Mouse (Mus musculus) stomach, embryonic 16.5 days (tissue): ENCODE measurements around the gene Dnajb7. TPM values are rescaled to one million over a fixed set of nuclear protein-coding genes. Genes with fewer than 3 reads are reported as not detected.
A peak's percentile ranks its signal among the peaks of the same experiment; 100 is the strongest.

Experiments used
- ATAC-seq: fragments of 200-750 bp; cut with Nextera tagmentation; 2 replicates; pipeline ENCODE4 v1.8.0; 2017; ENCODE audit warnings: moderate number of reproducible peaks, moderate TSS enrichment; ENCODE audit not compliant: insufficient read depth, low FRiP score
- H3K27ac ChIP-seq: fragments of 300-500 bp; sonication (generic); 2 replicates; pipeline ENCODE4 v1.5.1; 2014; ENCODE audit warnings: low read length
- H3K27me3 ChIP-seq: fragments of 300-500 bp; sonication (generic); 2 replicates; pipeline ENCODE4 v1.6.1; 2014; ENCODE audit warnings: low read length, control low read depth, mixed read lengths; ENCODE audit not compliant: control insufficient read depth, insufficient read depth
- H3K36me3 ChIP-seq: fragments of 300-500 bp; sonication (generic); 2 replicates; pipeline ENCODE4 v1.6.1; 2014; ENCODE audit warnings: low read length; ENCODE audit not compliant: control insufficient read depth, insufficient read depth
- H3K4me1 ChIP-seq: fragments of 300-500 bp; sonication (generic); 2 replicates; pipeline ENCODE4 v1.6.1; 2014; ENCODE audit warnings: low read length, control low read depth, mixed read lengths; ENCODE audit not compliant: control insufficient read depth, insufficient read depth
- H3K4me2 ChIP-seq: fragments of 300-500 bp; sonication (generic); 2 replicates; pipeline ENCODE4 v1.6.1; 2014; ENCODE audit warnings: low read depth, low read length, mixed read lengths
- H3K4me3 ChIP-seq: fragments of 300-500 bp; sonication (generic); replicated peaks from 2 replicates; pipeline ENCODE4 v1.5.1; 2014; ENCODE audit warnings: mild to moderate bottlenecking, low read length
- H3K9ac ChIP-seq: fragments of 300-500 bp; sonication (generic); 2 replicates; pipeline ENCODE4 v1.6.1; 2014; ENCODE audit warnings: low read length
- H3K9me3 ChIP-seq: fragments of 300-500 bp; sonication (generic); replicated peaks from 2 replicates; pipeline ENCODE4 v1.6.1; 2016; ENCODE audit warnings: low read length, control low read depth; ENCODE audit not compliant: control insufficient read depth
- WGBS: fragments of 180-500 bp; shearing (Covaris S2); extraction: QIAGEN DNeasy Blood & Tissue Kit; methylation state at CpG from one replicate; pipeline ENCODE4 v1.1.7; 2014; 5-methylcytosine and 5-hydroxymethylcytosine counted together
- polyA plus RNA-seq: library from polyadenylated mRNA; unstranded; fragments of >200 nt; fragmentation: Nextera tagmentation; extraction: Ambion mirVana; gene quantifications from 2 replicates; pipeline ENCODE4 v1.2.1, GENCODE M21; 2015

Dnajb7 gene
- polyA plus RNA-seq, 1 experiment from 2014 or later = 2.2 TPM

GRCm38 (mm10) chr15:81378845-81379244, 29.3 kb downstream of the Dnajb7 start:
- no peaks in the 10 kb centered on the region for H3K4me1 ChIP-seq
- ATAC-seq = no peak
- H3K9me3 ChIP-seq = no peaks in the 10 kb centered on the region
- no peaks in the 10 kb centered on the region for H3K27me3 ChIP-seq
- no peak overlapping the region for H3K4me2 ChIP-seq
- no peak overlapping the region for H3K9ac ChIP-seq
- WGBS = 69% methylated on average over 2 of the region's 2 CpGs
- H3K36me3 ChIP-seq = peaks cover 4% of the 10 kb centered on the region; the same call in 1 of the 2 replicates
- no peak overlapping the region for H3K27ac ChIP-seq
- no peak overlapping the region for H3K4me3 ChIP-seq

- Histone ChIP-seq H3K4me3 (no peak overlapping the region), H3K27ac (no peak overlapping the region), H3K9me3 (no peaks in the 10 kb centered on the region), H3K4me2 (no peak overlapping the region), H3K27me3 (no peaks in the 10 kb centered on the region), H3K9ac (no peak overlapping the region), H3K4me1 (no peaks in the 10 kb centered on the region), H3K36me3 (peaks cover 10% of the 10 kb centered on the region)
- no peak for ATAC-seq
- 88% methylated on average over 11 of the region's 11 CpGs for WGBS
Measured at GRCm38 (mm10) chr15:81374621-81375020, 33.5 kb downstream of the Dnajb7 start.

GRCm38 (mm10) chr15:81370356-81370755, 37.7 kb downstream of the Dnajb7 start:
- H3K4me2 ChIP-seq = no peak overlapping the region
- no peaks in the 10 kb centered on the region for H3K27me3 ChIP-seq
- H3K4me1 ChIP-seq = no peaks in the 10 kb centered on the region
- H3K27ac ChIP-seq = no peak overlapping the region
- no peak overlapping the region for H3K4me3 ChIP-seq
- H3K36me3 ChIP-seq = peaks cover 12% of the 10 kb centered on the region
- H3K9me3 ChIP-seq = no peaks in the 10 kb centered on the region
- 66% methylated on average over 1 of the region's 1 CpGs for WGBS
- H3K9ac ChIP-seq = no peak overlapping the region
- ATAC-seq = no peak

- 82% methylated on average over 1 of the region's 1 CpGs for WGBS
- Histone ChIP-seq H3K27ac (no peak overlapping the region), H3K36me3 (peaks cover 12% of the 10 kb centered on the region), H3K4me1 (no peaks in the 10 kb centered on the region), H3K27me3 (no peaks in the 10 kb centered on the region), H3K4me2 (no peak overlapping the region), H3K4me3 (no peak overlapping the region), H3K9ac (no peak overlapping the region), H3K9me3 (no peaks in the 10 kb centered on the region)
- no peak for ATAC-seq
Measured at GRCm38 (mm10) chr15:81368601-81369000, 39.5 kb downstream of the Dnajb7 start.

- Histone ChIP-seq H3K4me1 (no peaks in the 10 kb centered on the region), H3K9me3 (no peaks in the 10 kb centered on the region), H3K4me3 (no peak overlapping the region), H3K27ac (no peak overlapping the region), H3K4me2 (no peak overlapping the region), H3K36me3 (peaks cover 12% of the 10 kb centered on the region), H3K27me3 (no peaks in the 10 kb centered on the region), H3K9ac (no peak overlapping the region)
- ATAC-seq = no peak
- 78% methylated on average over 4 of the region's 4 CpGs for WGBS
Measured at GRCm38 (mm10) chr15:81366241-81366640, 41.9 kb downstream of the Dnajb7 start.

- no peaks in the 10 kb centered on the region for H3K9me3 ChIP-seq
- no peak for ATAC-seq
- H3K27ac ChIP-seq = no peak overlapping the region
- H3K4me3 ChIP-seq = no peak overlapping the region
- no peaks in the 10 kb centered on the region for H3K27me3 ChIP-seq
- no peak overlapping the region for H3K4me2 ChIP-seq
- no peaks in the 10 kb centered on the region for H3K4me1 ChIP-seq
- 82% methylated on average over 8 of the region's 8 CpGs for WGBS
- peaks cover 7% of the 10 kb centered on the region for H3K36me3 ChIP-seq
- H3K9ac ChIP-seq = no peak overlapping the region
Measured at GRCm38 (mm10) chr15:81365246-81365645, 42.9 kb downstream of the Dnajb7 start.

GRCm38 (mm10) chr15:81364271-81364670, 43.8 kb downstream of the Dnajb7 start:
- H3K27ac ChIP-seq = no peak overlapping the region
- no peak overlapping the region for H3K9ac ChIP-seq
- peaks cover 8% of the 10 kb centered on the region for H3K4me1 ChIP-seq
- H3K4me3 ChIP-seq = no peak overlapping the region
- no peaks in the 10 kb centered on the region for H3K9me3 ChIP-seq
- H3K4me2 ChIP-seq = no peak overlapping the region
- 81% methylated on average over 1 of the region's 1 CpGs for WGBS
- H3K36me3 ChIP-seq = peaks cover 7% of the 10 kb centered on the region; the same call in 1 of the 2 replicates
- H3K27me3 ChIP-seq = no peaks in the 10 kb centered on the region
- no peak for ATAC-seq

GRCm38 (mm10) chr15:81362501-81362900, 45.6 kb downstream of the Dnajb7 start:
- Histone ChIP-seq H3K4me3 (no peak overlapping the region), H3K4me2 (no peak overlapping the region), H3K9me3 (no peaks in the 10 kb centered on the region), H3K27ac (no peak overlapping the region), H3K27me3 (no peaks in the 10 kb centered on the region), H3K36me3 (peaks cover 3% of the 10 kb centered on the region; the same call in 1 of the 2 replicates), H3K9ac (no peak overlapping the region), H3K4me1 (peaks cover 14% of the 10 kb centered on the region)
- ATAC-seq = no peak
- 84% methylated on average over 1 of the region's 1 CpGs for WGBS

GRCm38 (mm10) chr15:81361417-81362015, 46.6 kb downstream of the Dnajb7 start:
- Histone ChIP-seq H3K9ac (0 out of 2 replicates have a peak overlapping the region, but pooled peaks have one; percentile 9), H3K36me3 (no peaks in the 10 kb centered on the region; the same call in 1 of the 2 replicates), H3K9me3 (no peaks in the 10 kb centered on the region), H3K27me3 (no peaks in the 10 kb centered on the region), H3K4me1 (peaks cover 14% of the 10 kb centered on the region), H3K4me2 (peak overlapping the region; percentile 92), H3K27ac (peak overlapping the region; percentile 90), H3K4me3 (no peak overlapping the region; the same call in 1 of the 2 replicates)
- ATAC-seq = no peak
- WGBS = 35% methylated on average over 10 of the region's 10 CpGs
